Mouse (Mus musculus) megakaryocyte, embryonic 14.5 days (primary cell): ENCODE measurements around the gene Fam181a.

Experiments used
- FLI1 ChIP-seq: IDR thresholded peaks from 2 replicates; pipeline ENCODE4 v1.6.1; 2012; ENCODE audit warnings: low read length, inconsistent platforms, mixed read lengths
- GATA1 ChIP-seq: IDR thresholded peaks from 3 replicates; pipeline ENCODE4 v1.6.1; 2012; ENCODE audit warnings: mixed read lengths, low read length, inconsistent platforms, borderline replicate concordance

DNA sequence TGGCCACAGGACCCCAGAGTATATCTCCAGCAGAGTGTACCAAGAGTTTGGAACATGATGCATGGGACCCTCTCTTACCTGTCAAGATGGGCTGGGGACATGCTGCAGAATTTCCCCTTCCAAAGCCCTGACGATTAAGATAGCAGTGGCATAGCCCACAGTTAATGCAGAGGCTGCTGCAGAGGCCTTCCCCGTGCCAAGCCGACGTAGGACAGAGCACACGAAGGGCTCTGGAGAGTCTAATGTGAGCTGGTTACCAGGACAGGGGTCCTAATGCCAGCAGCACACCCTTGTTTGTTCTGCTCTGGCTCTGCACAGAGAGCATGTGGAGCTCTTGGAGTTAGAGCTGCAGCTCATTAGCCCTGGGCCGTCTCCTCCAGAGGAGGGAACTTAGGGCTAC is 2.5 kb downstream of the Fam181a start:
- no peak for TF ChIP-seq FLI1
- TF ChIP-seq GATA1, result no peak
